Mouse (Mus musculus): ENCODE data around the gene Reln.
A peak's percentile ranks its signal among the peaks of the same experiment; 100 is the strongest.

Reln gene

GRCm38 (mm10) chr5:22307853-22308252 lies 36.6 kb downstream of the Reln start:
- DNase-seq (ENCODE audit: low spot score): no peak

GRCm38 (mm10) chr5:22307072-22307471 lies 37.4 kb downstream of the Reln start:
- DNase-seq (ENCODE audit: low spot score): no peak

GRCm38 (mm10) chr5:22303709-22304108 lies 40.8 kb downstream of the Reln start:
- DNase-seq (ENCODE audit: low spot score): no peak

- no peak for DNase-seq (ENCODE audit: low spot score)
Measured at GRCm38 (mm10) chr5:22302309-22302708, 42.2 kb downstream of the Reln start.

GRCm38 (mm10) chr5:22300788-22301187 lies 43.7 kb downstream of the Reln start:
- no peak for DNase-seq (ENCODE audit: low spot score)

GRCm38 (mm10) chr5:22300046-22300445 lies 44.5 kb downstream of the Reln start:
- DNase-seq (ENCODE audit: low spot score): no peak

GRCm38 (mm10) chr5:22295161-22295560 lies 49.3 kb downstream of the Reln start:
- DNase-seq (ENCODE audit: low spot score): no peak

- DNase-seq (ENCODE audit: low spot score): no peak
Measured at GRCm38 (mm10) chr5:22291409-22291808, 53.1 kb downstream of the Reln start.

GRCm38 (mm10) chr5:22285396-22285795 lies 59.1 kb downstream of the Reln start:
- DNase-seq (ENCODE audit: low spot score): no peak

- no peak for DNase-seq (ENCODE audit: low spot score)
Measured at GRCm38 (mm10) chr5:22282141-22282665, 62.3 kb downstream of the Reln start.

- DNase-seq (ENCODE audit: low spot score): no peak
Measured at GRCm38 (mm10) chr5:22280534-22281164, 63.9 kb downstream of the Reln start.

GRCm38 (mm10) chr5:22279201-22279600 lies 65.3 kb downstream of the Reln start:
- DNase-seq (ENCODE audit: low spot score): no peak

GRCm38 (mm10) chr5:22274134-22274533 lies 70.4 kb downstream of the Reln start:
- DNase-seq (ENCODE audit: low spot score): no peak

- DNase-seq (ENCODE audit: low spot score): no peak
Measured at GRCm38 (mm10) chr5:22266489-22267301, 77.8 kb downstream of the Reln start.

- no peak for DNase-seq (ENCODE audit: low spot score)
Measured at GRCm38 (mm10) chr5:22262351-22262765, 82.1 kb downstream of the Reln start.

GRCm38 (mm10) chr5:22255346-22255745 lies 89.2 kb downstream of the Reln start:
- no peak for DNase-seq (ENCODE audit: low spot score)

GRCm38 (mm10) chr5:22253910-22254309 lies 90.6 kb downstream of the Reln start:
- no peak for DNase-seq (ENCODE audit: low spot score)

- DNase-seq (ENCODE audit: low spot score): no peak
Measured at GRCm38 (mm10) chr5:22253318-22253717, 91.2 kb downstream of the Reln start.

- no peak for DNase-seq (ENCODE audit: low spot score)
Measured at GRCm38 (mm10) chr5:22247850-22248249, 96.7 kb downstream of the Reln start.

- no peak for DNase-seq (ENCODE audit: low spot score)
Measured at GRCm38 (mm10) chr5:22245056-22245455, 99.4 kb downstream of the Reln start.

- no peak for DNase-seq (ENCODE audit: low spot score)
Measured at GRCm38 (mm10) chr5:22243538-22243937, 101.0 kb downstream of the Reln start.

GRCm38 (mm10) chr5:22241560-22241959 lies 102.9 kb downstream of the Reln start:
- no peak for DNase-seq (ENCODE audit: low spot score)

- peak; percentile 60 for DNase-seq (ENCODE audit: low spot score)
Measured at GRCm38 (mm10) chr5:22236801-22237200, 107.7 kb downstream of the Reln start.

All from testis, postnatal 10 days (tissue).